Mouse (Mus musculus) lung, postnatal 14 days (tissue): ENCODE measurements around the gene Olfr1391.
"Not testable (repeated sequence)": the region's sequence is repeated elsewhere in the genome, so short reads cannot be mapped to it uniquely, and the experiment has no call there.

Source experiments
- DNase-seq: peaks from one replicate; pipeline ENCODE4 v3.0.0; 2021

Olfr1391 gene

GRCm38 (mm10) chr11:49322442-49322841 is at the start of gene Olfr1391:
Olfr1391 (plus strand) TSS chr11:49322742.
- no peak for DNase-seq

DNA sequence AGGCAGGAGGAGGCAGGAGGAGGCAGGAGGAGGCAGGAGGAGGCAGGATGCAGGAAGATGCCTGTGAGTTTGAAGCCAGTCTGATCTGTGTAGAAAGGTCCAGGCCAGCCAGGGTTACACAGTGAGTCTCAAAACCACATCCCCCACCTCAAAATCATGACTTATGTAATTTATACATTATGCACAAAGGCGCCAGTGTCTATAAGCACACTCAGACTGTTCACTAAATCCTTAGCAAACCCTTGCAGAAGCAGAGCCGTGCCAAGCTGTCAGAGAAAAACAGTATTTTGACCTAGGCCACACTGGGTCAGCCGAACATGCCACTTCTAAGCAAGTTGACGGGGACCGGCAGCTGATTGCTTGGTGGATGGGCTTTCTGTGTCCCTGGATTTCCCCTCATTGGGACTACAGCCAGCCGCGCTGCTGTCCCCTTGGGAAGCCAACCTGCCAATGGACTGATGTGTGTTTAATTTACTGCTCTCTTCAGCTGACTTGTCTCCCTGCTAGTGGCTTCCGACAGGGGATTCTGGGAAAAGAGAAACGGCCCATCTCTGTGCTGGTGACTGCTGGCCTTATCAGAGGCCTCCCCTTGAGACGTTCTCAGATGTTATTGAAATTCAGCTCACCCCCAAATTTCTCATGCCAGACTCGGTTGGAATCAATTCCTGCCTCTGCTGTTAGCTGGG is 48.6 kb upstream of the Olfr1391 start:
- DNase-seq: no peak

- DNase-seq: no peak
Observed at GRCm38 (mm10) chr11:49278222-49278621, 44.3 kb upstream of the Olfr1391 start, which contains the start of gene Olfr1393. Olfr1393 (plus strand) TSS chr11:49278304.

DNA sequence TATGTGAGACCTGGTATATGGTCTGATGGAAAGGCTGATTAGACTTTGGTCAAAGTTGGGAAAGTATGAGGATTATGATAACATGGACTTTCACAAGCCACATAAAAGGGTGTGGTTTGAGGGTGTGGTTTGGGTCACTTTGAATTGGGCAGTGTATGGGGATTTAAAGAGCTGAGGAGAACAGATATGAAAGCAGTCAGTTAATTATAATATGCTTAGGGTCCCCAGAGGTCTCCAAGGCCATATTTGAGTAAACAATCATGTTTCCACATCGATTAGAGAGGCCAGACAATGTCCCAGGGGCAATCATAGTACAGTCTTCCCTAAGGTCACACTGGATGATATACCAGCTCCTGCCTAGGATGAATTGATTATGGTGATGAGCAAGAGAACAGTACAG is 37.6 kb upstream of the Olfr1391 start, which contains the start of gene Olfr1392:
Olfr1392 (plus strand) TSS at position 301 of the 400 bp plus-strand sequence.
- DNase-seq: not testable (repeated sequence)

- DNase-seq: no peak
Observed at GRCm38 (mm10) chr11:49287251-49287650, 35.3 kb upstream of the Olfr1391 start.

DNA sequence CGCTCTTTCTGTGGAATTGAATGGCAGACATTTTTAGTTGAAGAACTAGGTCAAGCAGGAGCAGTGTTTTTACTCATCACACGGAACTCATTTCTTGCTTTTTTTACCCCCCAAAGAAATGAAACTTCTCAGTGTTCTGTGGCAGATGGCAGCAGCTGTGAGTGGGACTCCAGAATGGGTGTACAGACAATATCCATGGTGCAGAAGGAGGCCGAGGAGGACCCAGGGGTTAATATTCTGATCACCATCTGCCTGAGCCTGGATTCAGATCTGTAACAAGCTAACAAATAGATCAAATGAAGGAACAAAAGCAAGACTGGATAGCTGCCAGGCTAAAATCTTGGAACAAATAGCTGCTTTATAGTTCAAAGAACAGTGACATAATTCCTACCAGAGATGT is 29.8 kb upstream of the Olfr1391 start:
- DNase-seq: no peak

- no peak for DNase-seq
Observed at GRCm38 (mm10) chr11:49304441-49304840, 18.1 kb upstream of the Olfr1391 start, which contains the start of gene Olfr10. Olfr10 (plus strand) TSS chr11:49304741.

DNA sequence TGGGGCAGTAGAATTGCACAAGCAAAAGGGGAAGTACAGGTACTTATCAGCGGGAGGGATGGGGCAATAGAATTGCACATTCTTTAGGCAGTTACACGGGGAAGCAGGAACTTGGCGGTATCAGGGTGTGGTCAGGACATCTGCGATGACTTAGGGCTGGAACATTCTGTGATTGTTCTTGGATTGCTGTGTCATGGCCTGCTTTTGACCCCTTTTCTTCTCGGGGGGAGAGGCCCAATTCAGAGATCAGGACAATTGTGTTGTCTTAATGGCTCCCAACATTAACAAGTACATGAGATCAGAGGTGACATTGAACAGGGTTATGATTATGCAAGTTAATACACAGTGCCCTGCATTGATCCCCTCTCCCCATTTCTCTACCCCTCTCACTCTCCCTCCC is 14.0 kb upstream of the Olfr1391 start:
- DNase-seq: not testable (repeated sequence)

GRCm38 (mm10) chr11:49326726-49327125 is 4.2 kb downstream of the Olfr1391 start:
- DNase-seq: no peak

- DNase-seq: no peak
Observed at GRCm38 (mm10) chr11:49329686-49330085, 7.1 kb downstream of the Olfr1391 start.

DNA sequence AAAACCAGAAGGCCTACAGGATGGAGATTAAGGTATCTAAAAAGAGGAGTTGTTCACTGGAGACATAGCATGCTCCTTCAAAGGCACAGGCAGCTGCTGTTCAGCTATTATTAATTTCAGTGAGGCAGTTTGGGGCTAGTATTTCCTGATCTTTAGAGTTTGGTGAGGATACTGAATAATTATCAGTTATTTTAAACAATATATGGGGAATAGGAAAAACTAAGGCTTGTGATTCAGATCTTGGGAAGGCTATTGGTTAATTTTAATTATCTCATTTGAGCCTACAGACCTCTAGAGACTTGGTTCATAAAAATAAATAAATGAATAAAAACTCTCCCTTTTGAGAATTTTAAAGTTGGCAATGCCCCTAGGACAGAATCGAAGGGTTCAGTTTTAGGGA is 12.3 kb downstream of the Olfr1391 start, which contains the start of gene Olfr1390:
Olfr1390 (plus strand) TSS at position 301 of the 400 bp plus-strand sequence.
- no peak for DNase-seq

DNA sequence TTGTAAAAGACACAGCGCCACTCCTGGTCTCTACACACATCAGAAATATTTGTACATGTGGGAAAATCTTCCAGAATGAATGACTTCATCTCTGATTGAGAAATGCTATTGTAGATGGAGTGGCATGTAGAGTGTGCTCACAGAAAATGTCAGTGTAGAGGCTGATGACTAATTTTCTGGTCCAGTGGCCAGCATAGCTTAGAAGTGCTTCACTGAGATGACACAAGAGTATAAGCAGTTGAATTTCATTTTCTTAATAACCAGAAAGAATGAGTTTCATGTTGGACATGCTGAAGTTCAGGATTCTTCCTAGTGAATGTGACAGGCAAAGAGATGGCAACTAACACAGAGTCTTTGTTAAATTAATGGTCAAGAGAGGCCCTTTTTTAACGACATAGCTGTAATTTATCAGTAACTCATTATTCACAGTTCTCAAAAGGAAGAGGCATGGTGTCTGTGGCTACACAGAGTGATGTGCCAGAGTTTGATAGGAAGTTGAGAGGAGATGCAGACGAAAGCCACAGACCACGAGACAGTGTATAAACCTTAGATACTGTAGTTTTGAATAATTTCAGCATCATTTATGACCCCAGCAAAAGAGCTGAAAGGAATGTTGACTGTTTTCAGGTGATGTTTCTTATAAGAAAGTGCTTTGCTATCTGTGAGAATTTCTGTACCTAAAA is 14.7 kb downstream of the Olfr1391 start:
- no peak for DNase-seq
